Mouse (Mus musculus): Measurements from ENCODE around the gene Gtpbp6.

DNA sequence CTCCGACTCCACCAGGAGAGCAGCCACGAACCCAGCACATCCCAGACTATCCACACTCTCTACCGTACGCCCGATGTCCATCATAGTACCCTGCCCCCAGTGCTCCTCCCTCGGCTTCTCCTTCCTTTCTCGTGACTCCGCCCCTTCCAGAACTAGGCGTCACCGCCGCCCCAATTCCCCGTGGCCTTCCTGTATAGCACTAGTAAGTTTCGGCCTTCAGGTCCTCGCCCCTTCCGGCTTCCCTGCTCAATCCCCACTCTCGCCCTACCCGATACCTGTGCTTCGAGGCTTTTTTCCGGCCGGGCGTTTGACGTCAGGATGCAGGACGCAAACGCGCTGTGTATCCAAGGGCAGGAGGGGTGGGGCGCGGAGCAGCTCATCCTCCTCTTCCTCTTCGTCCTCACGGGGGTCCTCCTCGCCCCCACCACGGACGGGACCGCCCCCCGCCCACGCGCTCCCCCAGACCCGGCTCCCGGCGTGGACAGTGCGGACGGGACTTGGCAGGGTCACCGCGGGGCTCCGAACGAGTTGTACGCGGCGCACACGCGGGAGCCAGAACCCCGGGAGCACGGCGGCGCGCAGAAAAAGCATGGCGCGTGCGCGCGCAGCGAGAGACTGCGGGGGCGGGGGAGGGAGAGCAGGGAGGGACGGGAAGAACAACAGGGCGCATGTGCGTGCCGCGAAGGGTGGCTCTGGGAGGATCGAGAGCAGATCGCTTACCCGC is at the start of gene Gtpbp6:
- TF ChIP-seq POLR2A (IDR thresholded peaks at IDR 0.05; ENCODE audit: borderline replicate concordance, extremely low read depth, insufficient read depth, insufficient read length, poor library complexity, severe bottlenecking) = peak; percentile 49; the same call in 1 of the 2 replicates
- TF ChIP-seq CTCF (IDR thresholded peaks at IDR 0.05; ENCODE audit: borderline replicate concordance, extremely low read depth, insufficient read depth, insufficient read length) = no peak
